ENCODE assay signal across 20 mouse cellular contexts in the genomic region with DNA sequence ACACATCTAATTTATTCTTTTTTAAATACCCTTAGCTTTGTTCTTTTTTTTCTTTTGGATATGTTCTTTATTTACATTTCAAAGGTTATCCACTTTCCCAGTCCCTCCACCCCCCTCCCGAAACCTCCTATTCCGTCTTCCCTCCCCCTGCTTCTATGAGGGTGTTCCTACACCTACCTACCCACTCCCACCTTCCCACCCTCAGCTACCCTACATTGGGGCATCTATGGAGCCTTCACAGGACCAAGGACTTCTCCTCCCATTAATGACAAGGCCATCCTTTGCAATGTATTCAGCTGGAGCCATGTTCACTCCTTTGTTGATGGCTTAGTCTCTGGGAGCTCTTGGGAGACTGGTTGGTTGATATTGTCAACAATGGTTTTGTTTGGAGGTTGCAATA.
DNase-seq lines count a peak whose midpoint lies in the region; ATAC-seq and TF ChIP-seq lines count a peak whose summit lies in the region.
"Had no signal": no experiment of that assay in that cellular context is flagged by ENCODE, and none has a peak within 500 bp of the region (broad histone marks: within the 10 kb centered on the region; RNA-seq: fewer than 3 reads in every experiment).

No protein-coding gene starts in this region.

- H3K9me3 ChIP-seq in neural tube, embryonic 12.5 days = no peaks in the 10 kb centered on the region
- no peaks in the 10 kb centered on the region for H3K9me3 ChIP-seq in neural tube, embryonic 15.5 days (replicated peaks)
- H3K9me3 ChIP-seq in hindbrain, embryonic 11.5 days (ENCODE audit: control insufficient read depth, low read length) = no peaks in the 10 kb centered on the region
- no peaks in the 10 kb centered on the region for H3K9me3 ChIP-seq in hindbrain, postnatal 0 days (ENCODE audit: low read length)
- H3K9me3 ChIP-seq in neural tube, embryonic 14.5 days (ENCODE audit: control insufficient read depth, low read length) = no peaks in the 10 kb centered on the region
- H3K9me3 ChIP-seq: embryonic facial prominence, embryonic 12.5 days; heart, embryonic 10.5 days; intestine, embryonic 15.5 days had no signal

- no peak overlapping the region for H3K4me3 ChIP-seq in neural tube, embryonic 12.5 days
- H3K4me3 ChIP-seq in neural tube, embryonic 15.5 days (replicated peaks) = no peak overlapping the region
- H3K4me3 ChIP-seq in hindbrain, embryonic 11.5 days (ENCODE audit: low read depth, low read length) = no peak overlapping the region
- no peak overlapping the region for H3K4me3 ChIP-seq in hindbrain, postnatal 0 days (ENCODE audit: low read length)
- no peak overlapping the region for H3K4me3 ChIP-seq in neural tube, embryonic 14.5 days (ENCODE audit: low read depth, low read length)
- H3K4me3 ChIP-seq: embryonic facial prominence, embryonic 12.5 days; erythroblast, embryonic 14.5 days; heart, embryonic 10.5 days; intestine, embryonic 15.5 days had no signal

- intact Hi-C loops in left cerebral cortex, postnatal 14 days (cut with DNase I) = no loop called here

- no peaks in the 10 kb centered on the region for H3K27me3 ChIP-seq in neural tube, embryonic 12.5 days (replicated peaks)
- no peaks in the 10 kb centered on the region for H3K27me3 ChIP-seq in neural tube, embryonic 15.5 days (replicated peaks)
- H3K27me3 ChIP-seq in hindbrain, embryonic 11.5 days (ENCODE audit: control insufficient read depth, insufficient read depth, low read length) = no peaks in the 10 kb centered on the region
- H3K27me3 ChIP-seq in hindbrain, postnatal 0 days (ENCODE audit: insufficient read depth, low read length) = no peaks in the 10 kb centered on the region
- no peaks in the 10 kb centered on the region for H3K27me3 ChIP-seq in neural tube, embryonic 14.5 days (ENCODE audit: control insufficient read depth, insufficient read depth, low read length)
- H3K27me3 ChIP-seq: embryonic facial prominence, embryonic 12.5 days; intestine, embryonic 15.5 days had no signal

- H3K36me3 ChIP-seq in neural tube, embryonic 12.5 days = no peaks in the 10 kb centered on the region
- H3K36me3 ChIP-seq in neural tube, embryonic 15.5 days = no peaks in the 10 kb centered on the region
- H3K36me3 ChIP-seq in hindbrain, embryonic 11.5 days (ENCODE audit: control insufficient read depth, insufficient read depth, low read length) = no peaks in the 10 kb centered on the region
- no peaks in the 10 kb centered on the region for H3K36me3 ChIP-seq in hindbrain, postnatal 0 days (ENCODE audit: insufficient read depth, low read length)
- H3K36me3 ChIP-seq in neural tube, embryonic 14.5 days (ENCODE audit: control insufficient read depth, insufficient read depth, low read length) = no peaks in the 10 kb centered on the region
- H3K36me3 ChIP-seq: embryonic facial prominence, embryonic 12.5 days; heart, embryonic 10.5 days; intestine, embryonic 15.5 days had no signal

- ATAC-seq in neural tube, embryonic 12.5 days (ENCODE audit: low FRiP score, low read depth) = peak; percentile 69
- no peak; the same call in 1 of the 2 replicates for ATAC-seq in neural tube, embryonic 15.5 days (ENCODE audit: low FRiP score)
- ATAC-seq in hindbrain, embryonic 11.5 days (ENCODE audit: low FRiP score) = peak; percentile 71
- ATAC-seq in hindbrain, postnatal 0 days = 0 out of 2 replicates have a peak, but pooled peaks have one; percentile 41
- ATAC-seq in neural tube, embryonic 14.5 days (ENCODE audit: low read depth) = peak; percentile 33; the same call in 1 of the 2 replicates

- TF ChIP-seq CTCF in hindbrain, postnatal 0 days (IDR thresholded peaks at IDR 0.05; ENCODE audit: low read depth) = no peak

- H3K9ac ChIP-seq in neural tube, embryonic 12.5 days = no peak overlapping the region
- H3K9ac ChIP-seq in neural tube, embryonic 15.5 days (replicated peaks) = no peak overlapping the region
- H3K9ac ChIP-seq in hindbrain, embryonic 11.5 days (ENCODE audit: low read depth, low read length) = no peak overlapping the region
- no peak overlapping the region for H3K9ac ChIP-seq in hindbrain, postnatal 0 days (replicated peaks; ENCODE audit: low read length)
- H3K9ac ChIP-seq in neural tube, embryonic 14.5 days (replicated peaks; ENCODE audit: low read depth, low read length) = no peak overlapping the region
- H3K9ac ChIP-seq: embryonic facial prominence, embryonic 12.5 days; intestine, embryonic 15.5 days; liver, embryonic 14.5 days; lung, embryonic 14.5 days had no signal

- 31% methylated on average over 2 of the region's 2 CpGs for WGBS in neural tube, embryonic 12.5 days
- WGBS in neural tube, embryonic 15.5 days = 35% methylated on average over 2 of the region's 2 CpGs
- 47% methylated on average over 2 of the region's 2 CpGs for WGBS in hindbrain, embryonic 11.5 days
- WGBS in hindbrain, postnatal 0 days = 49% methylated on average over 2 of the region's 2 CpGs
- WGBS in neural tube, embryonic 14.5 days = 23% methylated on average over 2 of the region's 2 CpGs

- H3K27ac ChIP-seq in neural tube, embryonic 12.5 days = peak overlapping the region; percentile 17; the same call in 1 of the 2 replicates
- H3K27ac ChIP-seq in neural tube, embryonic 15.5 days (replicated peaks) = no peak overlapping the region
- H3K27ac ChIP-seq in hindbrain, embryonic 11.5 days (ENCODE audit: low read depth, low read length) = peak overlapping the region; percentile 76
- peak overlapping the region; percentile 45; the same call in 1 of the 2 replicates for H3K27ac ChIP-seq in hindbrain, postnatal 0 days
- no peak overlapping the region for H3K27ac ChIP-seq in neural tube, embryonic 14.5 days (ENCODE audit: low read depth, low read length)
- H3K27ac ChIP-seq: embryonic facial prominence, embryonic 12.5 days; heart, embryonic 10.5 days; intestine, embryonic 15.5 days; liver, embryonic 14.5 days had no signal

- peak; percentile 35 for DNase-seq in hindbrain, embryonic 11.5 days (ENCODE audit: low spot score)
- no peak for DNase-seq in hindbrain, postnatal 0 days (ENCODE audit: low spot score)
- DNase-seq in left cerebral cortex, postnatal 14 days (ENCODE audit: low spot score in 2 of 2) = no peak
- DNase-seq in layer of hippocampus, adult 9-11 months = no peak
- DNase-seq in retina, embryonic 14.5 days (ENCODE audit: low spot score) = no peak
- DNase-seq: adrenal gland, adult 2 months; cerebellum, adult 18-20 months; heart, postnatal 4 days; kidney, adult 9 months; kidney, postnatal 25 days; lung, embryonic 14.5 days; thymus, postnatal 25 days had no signal

- H3K4me1 ChIP-seq in neural tube, embryonic 12.5 days = peaks cover 7% of the 10 kb centered on the region; the same call in 1 of the 2 replicates
- 0 out of 2 replicates have a peak, but pooled peaks cover 5% of the 10 kb centered on the region for H3K4me1 ChIP-seq in neural tube, embryonic 15.5 days
- no peaks in the 10 kb centered on the region for H3K4me1 ChIP-seq in hindbrain, embryonic 11.5 days (replicated peaks; ENCODE audit: control insufficient read depth, insufficient read depth, low read length)
- H3K4me1 ChIP-seq in hindbrain, postnatal 0 days (ENCODE audit: insufficient read depth, low read length) = no peaks in the 10 kb centered on the region
- H3K4me1 ChIP-seq in neural tube, embryonic 14.5 days (ENCODE audit: control insufficient read depth, insufficient read depth, low read length) = no peaks in the 10 kb centered on the region
- H3K4me1 ChIP-seq: embryonic facial prominence, embryonic 12.5 days; heart, embryonic 10.5 days; intestine, embryonic 15.5 days had no signal

- H3K4me2 ChIP-seq in neural tube, embryonic 12.5 days (replicated peaks) = no peak overlapping the region
- no peak overlapping the region for H3K4me2 ChIP-seq in neural tube, embryonic 15.5 days
- H3K4me2 ChIP-seq in hindbrain, embryonic 11.5 days (replicated peaks; ENCODE audit: low read depth, low read length) = no peak overlapping the region
- H3K4me2 ChIP-seq in hindbrain, postnatal 0 days (ENCODE audit: low read depth, low read length) = no peak overlapping the region
- no peak overlapping the region for H3K4me2 ChIP-seq in neural tube, embryonic 14.5 days (ENCODE audit: low read depth, low read length)
- H3K4me2 ChIP-seq: embryonic facial prominence, embryonic 12.5 days; intestine, embryonic 15.5 days; lung, embryonic 14.5 days had no signal

Comparison
In these comparisons a context has a peak if more than half of its experiments do, and no peak if none do; other contexts are left out.
1. H3K27ac ChIP-seq: peak in neural tube, embryonic 12.5 days (single experiment), hindbrain, embryonic 11.5 days (single experiment) and hindbrain, postnatal 0 days (single experiment); none in neural tube, embryonic 15.5 days (single experiment) and neural tube, embryonic 14.5 days (single experiment).